Mouse (Mus musculus) neural tube, embryonic 13.5 days (tissue): ENCODE data around the gene Abca9. TPM values are rescaled to one million over a fixed set of nuclear protein-coding genes. Genes with fewer than 3 reads are reported as not detected.

Source experiments
- ATAC-seq: fragments of 200-750 bp; cut with Nextera tagmentation; 2 replicates; pipeline ENCODE4 v1.8.0; 2017; ENCODE audit warnings: low read depth, mild to moderate bottlenecking, moderate TSS enrichment, moderate library complexity
- H3K27ac ChIP-seq: fragments of 300-500 bp; sonication (generic); replicated peaks from 2 replicates; pipeline ENCODE4 v1.5.1; 2015; ENCODE audit warnings: moderate library complexity, mild to moderate bottlenecking, inconsistent platforms
- H3K27me3 ChIP-seq: fragments of 300-500 bp; sonication (generic); 2 replicates; pipeline ENCODE4 v1.6.1; 2015; ENCODE audit warnings: mild to moderate bottlenecking, inconsistent platforms
- H3K36me3 ChIP-seq: fragments of 300-500 bp; sonication (generic); 2 replicates; pipeline ENCODE4 v1.6.1; 2015; ENCODE audit warnings: mild to moderate bottlenecking, inconsistent platforms
- H3K4me1 ChIP-seq: fragments of 300-500 bp; sonication (generic); replicated peaks from 2 replicates; pipeline ENCODE4 v1.6.1; 2015; ENCODE audit warnings: inconsistent platforms
- H3K4me2 ChIP-seq: fragments of 300-500 bp; sonication (generic); 2 replicates; pipeline ENCODE4 v1.6.1; 2015; ENCODE audit warnings: inconsistent platforms, mild to moderate bottlenecking, moderate library complexity
- H3K4me3 ChIP-seq: fragments of 300-500 bp; sonication (generic); 2 replicates; pipeline ENCODE4 v1.5.1; 2015; ENCODE audit warnings: mild to moderate bottlenecking, inconsistent platforms
- H3K9ac ChIP-seq: fragments of 300-500 bp; sonication (generic); 2 replicates; pipeline ENCODE4 v1.6.1; 2015; ENCODE audit warnings: moderate library complexity, mild to moderate bottlenecking, inconsistent platforms
- H3K9me3 ChIP-seq: fragments of 300-500 bp; sonication (generic); 2 replicates; pipeline ENCODE4 v1.6.1; 2016; ENCODE audit warnings: inconsistent platforms
- WGBS: fragments of 180-500 bp; shearing (Covaris S2); methylation state at CpG from one replicate; pipeline ENCODE4 v1.1.7; 2015; 5-methylcytosine and 5-hydroxymethylcytosine counted together
- polyA plus RNA-seq: library from polyadenylated mRNA; unstranded; fragments of >200 nt; fragmentation: Nextera tagmentation; extraction: Ambion mirVana; gene quantifications from 2 replicates; pipeline ENCODE4 v1.2.1, GENCODE M21; 2015

Abca9 gene
- polyA plus RNA-seq, 1 experiment from 2014 or later = 3.9 TPM

- no peak overlapping the region for H3K9ac ChIP-seq
- no peak for ATAC-seq
- no peak overlapping the region for H3K4me2 ChIP-seq
- no peak overlapping the region for H3K27ac ChIP-seq
- no peaks in the 10 kb centered on the region for H3K27me3 ChIP-seq
- H3K4me1 ChIP-seq = no peaks in the 10 kb centered on the region
- H3K9me3 ChIP-seq = no peaks in the 10 kb centered on the region; the same call in 1 of the 2 replicates
- no peaks in the 10 kb centered on the region for H3K36me3 ChIP-seq
- 88% methylated on average over 11 of the region's 11 CpGs for WGBS
- no peak overlapping the region for H3K4me3 ChIP-seq
Observed at GRCm38 (mm10) chr11:110145421-110145820, 22.6 kb downstream of the Abca9 start.

DNA sequence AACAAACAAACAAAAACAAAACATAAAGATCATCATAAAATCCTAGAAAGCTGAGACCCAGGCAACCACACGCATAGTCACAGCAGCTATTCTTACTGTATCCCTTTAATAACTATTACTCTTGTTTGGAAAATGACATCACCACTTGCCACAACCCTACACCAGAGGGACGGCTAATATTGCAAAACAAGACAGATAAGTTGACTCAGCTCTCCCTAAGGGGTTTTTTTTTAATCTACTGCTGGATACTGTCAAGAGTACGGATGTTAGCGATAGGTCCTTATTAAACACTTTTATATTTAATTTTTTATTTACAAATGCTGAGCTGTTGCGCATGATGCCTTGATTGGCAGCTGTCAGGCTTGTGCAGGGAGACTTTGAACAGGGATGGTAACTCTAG is 37.2 kb downstream of the Abca9 start:
- H3K9me3 ChIP-seq = no peaks in the 10 kb centered on the region
- no peak overlapping the region for H3K4me3 ChIP-seq
- WGBS = 86% methylated on average over 5 of the region's 5 CpGs
- H3K27me3 ChIP-seq = no peaks in the 10 kb centered on the region
- H3K4me1 ChIP-seq = no peaks in the 10 kb centered on the region
- no peak for ATAC-seq
- H3K36me3 ChIP-seq = no peaks in the 10 kb centered on the region
- no peak overlapping the region for H3K4me2 ChIP-seq
- H3K27ac ChIP-seq = no peak overlapping the region
- no peak overlapping the region for H3K9ac ChIP-seq

GRCm38 (mm10) chr11:110111137-110111536 is 56.9 kb downstream of the Abca9 start:
- no peak overlapping the region for H3K9ac ChIP-seq
- no peak overlapping the region for H3K4me2 ChIP-seq
- no peak for ATAC-seq

GRCm38 (mm10) chr11:110101437-110101836 is 66.6 kb downstream of the Abca9 start:
- Histone ChIP-seq H3K4me3 (no peak overlapping the region), H3K9ac (no peak overlapping the region), H3K36me3 (no peaks in the 10 kb centered on the region), H3K27me3 (no peaks in the 10 kb centered on the region), H3K9me3 (no peaks in the 10 kb centered on the region), H3K4me2 (no peak overlapping the region), H3K27ac (no peak overlapping the region), H3K4me1 (no peaks in the 10 kb centered on the region)
- ATAC-seq = no peak
- 88% methylated on average over 7 of the region's 7 CpGs for WGBS

More at GRCm38 (mm10) chr11:110111137-110111536, 56.9 kb downstream of the Abca9 start:
- 54% methylated on average over 4 of the region's 4 CpGs for WGBS
- no peaks in the 10 kb centered on the region for H3K36me3 ChIP-seq
- no peak overlapping the region for H3K27ac ChIP-seq
- H3K4me1 ChIP-seq = no peaks in the 10 kb centered on the region
- no peaks in the 10 kb centered on the region for H3K27me3 ChIP-seq
- H3K9me3 ChIP-seq = no peaks in the 10 kb centered on the region
- no peak overlapping the region for H3K4me3 ChIP-seq

DNA sequence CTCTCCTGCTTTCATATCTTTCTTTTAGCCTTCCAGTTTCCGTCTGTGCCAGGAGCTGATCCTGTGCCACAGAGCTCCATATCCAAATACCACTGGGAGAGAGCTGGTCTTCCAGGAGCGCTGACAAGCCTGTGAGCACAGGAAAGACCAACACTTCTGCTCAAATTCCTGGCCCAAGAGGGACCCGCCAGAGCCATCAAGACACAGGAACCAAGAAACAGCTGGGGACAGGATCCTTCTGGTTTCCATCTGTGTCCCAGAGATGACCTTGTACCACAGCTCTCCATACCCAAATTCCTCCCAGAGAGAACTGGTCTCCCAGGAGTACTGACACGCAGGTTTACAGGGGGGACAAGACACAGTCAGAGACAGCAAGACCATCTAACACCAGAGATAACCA is 69.1 kb downstream of the Abca9 start:
- Histone ChIP-seq H3K27me3 (no peaks in the 10 kb centered on the region), H3K4me2 (no peak overlapping the region), H3K27ac (no peak overlapping the region), H3K4me3 (no peak overlapping the region), H3K9ac (no peak overlapping the region), H3K36me3 (no peaks in the 10 kb centered on the region), H3K4me1 (no peaks in the 10 kb centered on the region), H3K9me3 (no peaks in the 10 kb centered on the region)
- no peak for ATAC-seq
- 85% methylated on average over 4 of the region's 4 CpGs for WGBS

GRCm38 (mm10) chr11:110097465-110097864 is 70.5 kb downstream of the Abca9 start:
- H3K27me3 ChIP-seq = no peaks in the 10 kb centered on the region
- 73% methylated on average over 6 of the region's 6 CpGs for whole genome bisulfite sequencing
- H3K4me2 ChIP-seq = no peak overlapping the region
- no peak overlapping the region for H3K4me3 ChIP-seq
- no peak for ATAC-seq
- no peaks in the 10 kb centered on the region for H3K9me3 ChIP-seq
- H3K36me3 ChIP-seq = no peaks in the 10 kb centered on the region
- H3K4me1 ChIP-seq = no peaks in the 10 kb centered on the region
- no peak overlapping the region for H3K27ac ChIP-seq
- H3K9ac ChIP-seq = no peak overlapping the region

GRCm38 (mm10) chr11:110095858-110096257 is 72.1 kb downstream of the Abca9 start, which contains the start of gene Abca8a:
Abca8a (minus strand) TSS chr11:110095978.
- ATAC-seq = no peak
- Histone ChIP-seq H3K4me1 (no peaks in the 10 kb centered on the region), H3K27me3 (no peaks in the 10 kb centered on the region), H3K4me2 (no peak within 1 kb of the TSS), H3K9ac (no peak within 1 kb of the TSS), H3K36me3 (no peaks in the 10 kb centered on the region), H3K4me3 (no peak within 1 kb of the TSS), H3K9me3 (no peaks in the 10 kb centered on the region), H3K27ac (no peak within 1 kb of the TSS)
- WGBS = 68% methylated on average over 5 of the region's 5 CpGs

GRCm38 (mm10) chr11:110094846-110095380 is 73.1 kb downstream of the Abca9 start:
- Histone ChIP-seq H3K4me2 (no peak overlapping the region), H3K27me3 (no peaks in the 10 kb centered on the region), H3K4me3 (no peak overlapping the region), H3K9me3 (no peaks in the 10 kb centered on the region), H3K36me3 (no peaks in the 10 kb centered on the region), H3K9ac (no peak overlapping the region), H3K4me1 (no peaks in the 10 kb centered on the region), H3K27ac (no peak overlapping the region)
- 78% methylated on average over 7 of the region's 7 CpGs for WGBS
- no peak for ATAC-seq

- H3K9ac ChIP-seq = no peak overlapping the region
- no peak overlapping the region for H3K27ac ChIP-seq
- no peak overlapping the region for H3K4me3 ChIP-seq
- no peaks in the 10 kb centered on the region for H3K27me3 ChIP-seq
- H3K4me1 ChIP-seq = no peaks in the 10 kb centered on the region
- H3K36me3 ChIP-seq = no peaks in the 10 kb centered on the region
- whole genome bisulfite sequencing = 83% methylated on average over 3 of the region's 3 CpGs
- no peak overlapping the region for H3K4me2 ChIP-seq
- no peak for ATAC-seq
- no peaks in the 10 kb centered on the region for H3K9me3 ChIP-seq
Observed at GRCm38 (mm10) chr11:110094236-110094635, 73.8 kb downstream of the Abca9 start.

- Histone ChIP-seq H3K4me2 (no peak overlapping the region), H3K9me3 (no peaks in the 10 kb centered on the region), H3K27me3 (no peaks in the 10 kb centered on the region), H3K27ac (no peak overlapping the region), H3K4me1 (no peaks in the 10 kb centered on the region), H3K4me3 (no peak overlapping the region), H3K9ac (no peak overlapping the region), H3K36me3 (no peaks in the 10 kb centered on the region)
- no peak for ATAC-seq
- 84% methylated on average over 2 of the region's 2 CpGs for WGBS
Observed at GRCm38 (mm10) chr11:110091328-110091727, 76.7 kb downstream of the Abca9 start.

DNA sequence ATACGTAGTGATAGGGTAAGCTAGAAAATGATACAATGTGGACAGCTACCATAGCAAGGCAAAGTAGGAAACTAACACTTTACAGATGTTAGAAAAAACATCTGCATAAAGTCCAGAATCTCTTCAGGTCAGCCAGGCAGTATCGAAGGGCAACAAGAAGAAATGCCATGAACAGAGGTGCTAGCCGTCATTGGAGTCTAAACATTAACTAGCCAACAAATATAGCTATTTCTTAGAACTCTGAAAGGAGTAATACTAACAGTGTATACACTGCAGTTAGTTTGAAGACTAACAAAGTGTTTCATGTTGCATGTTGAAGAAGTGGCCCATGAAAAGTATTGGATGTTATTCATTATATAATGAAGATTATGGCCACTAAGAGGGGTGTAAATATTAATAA is 95.8 kb downstream of the Abca9 start:
- no peak overlapping the region for H3K27ac ChIP-seq

DNA sequence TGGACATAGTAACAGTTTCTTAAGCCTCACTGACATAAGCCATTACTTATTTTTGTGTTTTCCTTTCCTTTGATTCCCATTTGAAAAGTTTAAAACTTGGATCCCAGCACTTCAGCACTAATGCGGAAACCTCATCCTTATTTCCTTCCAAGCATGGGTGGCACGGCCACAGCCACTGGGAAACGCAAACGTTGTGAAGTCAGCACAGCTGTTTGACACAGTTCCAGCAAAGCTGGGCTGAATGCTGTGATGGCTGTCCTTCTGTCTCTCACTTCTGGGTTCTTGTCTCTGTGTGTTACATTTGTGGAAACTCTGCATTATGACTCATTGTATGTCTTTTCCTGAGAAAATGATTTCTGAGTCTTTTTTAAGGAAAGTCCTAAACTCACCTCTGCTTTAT is 107.0 kb downstream of the Abca9 start:
- no peaks in the 10 kb centered on the region for H3K4me1 ChIP-seq
- no peak overlapping the region for H3K4me3 ChIP-seq
- no peaks in the 10 kb centered on the region for H3K36me3 ChIP-seq
- no peaks in the 10 kb centered on the region for H3K9me3 ChIP-seq
- no peak overlapping the region for H3K27ac ChIP-seq
- WGBS = 72% methylated on average over 4 of the region's 4 CpGs
- H3K27me3 ChIP-seq = no peaks in the 10 kb centered on the region
- no peak overlapping the region for H3K9ac ChIP-seq
- H3K4me2 ChIP-seq = no peak overlapping the region
- no peak for ATAC-seq

More for the DNA sequence above, 95.8 kb downstream of the Abca9 start:
- Histone ChIP-seq H3K4me1 (no peaks in the 10 kb centered on the region), H3K9ac (no peak overlapping the region), H3K36me3 (no peaks in the 10 kb centered on the region), H3K4me3 (no peak overlapping the region), H3K27me3 (no peaks in the 10 kb centered on the region), H3K4me2 (no peak overlapping the region), H3K9me3 (no peaks in the 10 kb centered on the region)
- WGBS = 87% methylated on average over 3 of the region's 3 CpGs
- ATAC-seq = no peak

DNA sequence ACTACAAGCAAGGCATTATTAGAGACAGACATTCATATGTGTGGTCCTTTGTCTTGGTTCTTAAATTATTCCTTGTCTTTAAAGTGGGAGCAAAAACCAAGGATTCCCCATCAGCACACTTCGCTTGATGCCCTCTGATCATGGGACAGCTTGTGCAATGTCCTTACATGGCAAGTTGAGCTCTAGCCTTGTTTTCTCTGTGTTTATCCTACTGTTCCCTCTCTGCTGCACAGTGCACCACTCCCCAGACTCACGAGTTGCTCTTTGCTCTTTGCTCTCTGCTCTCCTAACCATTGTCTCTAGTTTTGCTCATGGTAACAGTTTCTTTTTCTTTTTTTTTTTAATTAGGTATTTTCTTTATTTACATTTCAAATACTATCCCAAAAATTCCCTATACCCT is 107.9 kb downstream of the Abca9 start:
- no peaks in the 10 kb centered on the region for H3K9me3 ChIP-seq
- no peak overlapping the region for H3K9ac ChIP-seq
- no peak overlapping the region for H3K4me2 ChIP-seq
- no peaks in the 10 kb centered on the region for H3K36me3 ChIP-seq
- WGBS = 62% methylated on average over 2 of the region's 2 CpGs
- no peaks in the 10 kb centered on the region for H3K27me3 ChIP-seq
- no peak overlapping the region for H3K27ac ChIP-seq
- H3K4me3 ChIP-seq = no peak overlapping the region
- ATAC-seq = no peak
- H3K4me1 ChIP-seq = no peaks in the 10 kb centered on the region
